Mouse (Mus musculus) adrenal gland, postnatal 10 days (tissue): Measurements from ENCODE around the gene Nfix. TPM values are rescaled to one million over a fixed set of nuclear protein-coding genes. Genes with fewer than 3 reads are reported as not detected.
"Not testable (repeated sequence)": the region's sequence is repeated elsewhere in the genome, so short reads cannot be mapped to it uniquely, and the experiment has no call there.

Experiments
- DNase-seq: peaks from one replicate; pipeline ENCODE4 v3.0.0; 2021; ENCODE audit warnings: mixed read lengths
- total RNA-seq, 2 experiments: library from RNA; stranded (reverse); gene quantifications; 2 replicates each; pipeline ENCODE4 v1.2.3; 2021

Gene Nfix
- total RNA-seq, 2 experiments from 2014 or later, result 145 to 200 TPM

DNA sequence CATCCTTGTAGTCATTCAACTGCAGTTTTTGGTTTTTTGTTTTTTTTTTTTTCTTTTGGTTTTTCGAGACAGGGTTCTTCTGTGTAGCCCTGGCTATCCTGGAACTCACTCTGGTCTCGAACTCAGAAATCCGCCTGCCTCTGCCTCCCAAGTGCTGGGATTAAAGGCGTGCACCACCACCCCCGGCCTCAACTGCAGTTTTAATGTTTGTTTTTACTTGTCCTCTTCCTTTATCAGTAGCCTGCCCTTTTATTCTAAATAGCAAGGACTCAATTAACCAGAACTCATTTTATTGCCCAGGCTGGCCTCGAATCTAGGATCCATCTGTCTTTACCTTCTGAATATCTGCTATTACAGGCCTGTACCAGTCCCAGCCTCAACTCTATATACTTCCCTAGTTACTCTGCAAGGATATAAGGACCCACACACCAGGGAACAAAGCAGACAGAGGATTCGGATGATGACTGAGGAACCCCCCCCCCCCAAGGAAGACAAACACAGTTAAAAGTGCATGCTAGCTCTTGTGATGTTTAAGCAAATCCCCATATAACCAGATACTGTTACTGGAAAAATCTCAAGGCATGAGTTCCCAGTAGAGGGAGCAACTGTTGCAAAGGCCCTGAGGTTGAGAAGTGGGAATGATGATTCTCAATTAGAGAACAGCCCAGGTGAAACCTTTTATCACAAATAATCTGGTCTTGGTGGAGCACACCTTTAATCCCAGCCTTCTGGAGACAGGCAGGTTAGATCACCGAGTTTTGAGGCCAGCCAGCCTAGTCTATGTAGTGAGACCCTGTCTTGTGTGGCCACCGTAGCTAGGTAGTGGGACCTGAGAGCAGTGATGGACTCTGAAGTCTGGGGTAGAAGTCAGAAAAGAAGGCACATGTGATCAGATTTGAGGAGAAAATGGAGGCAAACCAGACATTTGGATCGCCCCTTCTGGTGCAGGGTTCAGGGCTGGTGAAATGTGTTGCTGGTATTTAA, 32.9 kb upstream of the Nfix start:
- no peak for DNase-seq

GRCm38 (mm10) chr8:84832034-84832717, 32.0 kb upstream of the Nfix start:
- peak; percentile 92 for DNase-seq

GRCm38 (mm10) chr8:84831490-84831889, 31.3 kb upstream of the Nfix start, which contains the start of gene Gadd45gip1:
Gadd45gip1 (plus strand) TSS chr8:84831522.
- DNase-seq, result peak; percentile 54

GRCm38 (mm10) chr8:84826518-84826917, 26.4 kb upstream of the Nfix start:
- DNase-seq, result not testable (repeated sequence)

DNA sequence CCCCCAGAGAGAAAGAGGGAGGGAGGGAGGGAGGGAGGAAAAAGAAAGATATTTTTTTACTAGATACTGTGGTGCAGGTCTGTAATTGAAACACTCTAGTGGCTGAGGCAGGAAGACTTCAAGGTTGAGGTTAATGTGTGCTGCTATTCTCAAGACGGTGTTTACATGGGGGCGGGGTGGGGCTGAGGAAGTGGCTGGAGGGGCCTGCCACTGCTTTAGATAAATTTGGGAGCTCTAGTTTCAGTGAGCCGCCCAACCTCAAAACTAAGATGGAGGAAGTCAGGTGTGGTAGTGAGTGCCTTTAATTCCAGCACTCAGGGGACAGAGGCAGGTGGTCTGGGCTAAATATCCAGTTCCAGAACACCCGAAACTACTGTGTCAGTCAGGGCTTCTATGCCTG, 25.5 kb upstream of the Nfix start:
- no peak for DNase-seq

GRCm38 (mm10) chr8:84823653-84824052, 23.5 kb upstream of the Nfix start:
- DNase-seq, result peak; percentile 74

DNA sequence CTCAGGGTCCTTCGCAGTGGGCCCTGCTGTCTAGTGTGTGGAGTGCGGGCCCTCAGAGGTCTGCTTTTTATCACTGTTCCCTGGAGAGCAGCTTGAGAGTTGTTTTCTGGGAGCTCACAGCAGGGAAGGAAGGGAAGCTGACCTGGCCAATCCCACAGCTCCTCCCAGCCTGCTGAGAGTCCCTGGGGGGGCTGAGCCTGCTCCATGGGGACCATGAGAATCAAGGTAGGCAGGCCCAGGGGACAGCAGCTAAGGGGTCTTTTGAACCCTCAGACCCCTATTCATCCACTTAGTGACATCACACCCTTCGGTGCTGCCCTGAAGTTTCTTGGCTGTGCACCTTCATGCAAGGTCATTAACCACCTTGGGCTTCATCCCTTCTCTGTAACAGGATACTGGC, 22.6 kb upstream of the Nfix start, which contains the start of gene Dand5:
TSS of gene Dand5 (minus strand) at position 101 of the 400 bp plus-strand sequence.
- no peak for DNase-seq

- no peak for DNase-seq
These were observed 16.0 kb upstream of the Nfix start for GRCm38 (mm10) chr8:84816117-84816516.

DNA sequence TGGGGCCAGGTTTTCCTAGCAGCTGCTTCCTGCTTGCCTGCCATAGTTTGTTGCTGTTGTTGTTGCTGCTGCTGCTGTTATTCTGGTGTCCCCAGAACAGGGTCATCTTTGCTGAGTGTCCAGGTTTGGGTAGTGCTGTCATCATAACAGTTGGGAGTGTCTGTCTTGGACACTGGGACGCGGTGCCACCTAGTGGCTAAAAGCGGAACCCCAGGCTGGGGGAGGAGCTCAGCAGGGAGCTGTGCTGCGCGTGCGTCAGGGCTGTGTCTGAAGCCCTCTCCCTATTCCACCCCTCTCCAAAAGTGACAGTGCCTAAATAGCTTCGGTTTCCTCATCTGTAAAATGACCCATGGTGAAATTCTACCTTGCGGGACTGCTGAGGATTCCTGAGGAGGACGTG, 15.4 kb upstream of the Nfix start:
- peak; percentile 99 for DNase-seq

GRCm38 (mm10) chr8:84814555-84815441, 14.7 kb upstream of the Nfix start:
- DNase-seq, result peak; percentile 20

DNA sequence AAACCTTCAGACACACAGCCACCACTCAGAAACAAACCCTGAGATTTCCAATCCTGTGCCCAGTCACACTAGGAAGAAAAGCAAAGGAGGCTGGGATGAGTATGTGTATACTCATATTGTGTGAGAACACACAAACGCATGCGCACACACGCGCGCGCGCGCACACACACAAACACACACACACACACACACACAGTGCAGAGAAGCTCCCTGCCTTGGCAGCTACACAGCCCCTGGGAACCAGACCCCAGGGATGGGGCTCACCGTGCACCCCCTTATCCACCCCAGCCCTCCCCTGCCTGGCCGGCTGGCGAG, 14.1 kb upstream of the Nfix start:
- no peak for DNase-seq

GRCm38 (mm10) chr8:84813830-84814229, 13.7 kb upstream of the Nfix start:
- no peak for DNase-seq

DNA sequence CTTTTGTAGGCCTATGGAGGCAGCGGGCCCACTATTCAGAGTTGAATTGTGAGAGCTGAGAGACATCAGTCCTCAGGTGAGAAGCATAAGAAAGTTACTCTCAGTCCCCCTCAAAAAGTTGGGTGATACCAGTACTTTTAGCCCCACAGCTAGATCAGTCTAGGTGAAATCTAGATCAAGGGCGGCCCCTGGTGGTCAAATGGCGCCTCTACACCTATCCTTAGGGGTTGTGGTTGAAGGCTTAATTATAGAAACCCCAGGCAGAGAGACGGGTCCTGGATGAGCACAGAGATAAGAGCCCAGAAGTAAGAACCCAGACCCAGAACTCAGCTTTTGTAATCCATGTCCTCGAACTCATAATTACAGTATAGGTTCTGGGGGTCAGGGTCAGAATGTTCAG, 12.9 kb upstream of the Nfix start:
- DNase-seq, result peak; percentile 90

- DNase-seq, result no peak
These were observed 11.2 kb upstream of the Nfix start for GRCm38 (mm10) chr8:84811303-84811702.

DNA sequence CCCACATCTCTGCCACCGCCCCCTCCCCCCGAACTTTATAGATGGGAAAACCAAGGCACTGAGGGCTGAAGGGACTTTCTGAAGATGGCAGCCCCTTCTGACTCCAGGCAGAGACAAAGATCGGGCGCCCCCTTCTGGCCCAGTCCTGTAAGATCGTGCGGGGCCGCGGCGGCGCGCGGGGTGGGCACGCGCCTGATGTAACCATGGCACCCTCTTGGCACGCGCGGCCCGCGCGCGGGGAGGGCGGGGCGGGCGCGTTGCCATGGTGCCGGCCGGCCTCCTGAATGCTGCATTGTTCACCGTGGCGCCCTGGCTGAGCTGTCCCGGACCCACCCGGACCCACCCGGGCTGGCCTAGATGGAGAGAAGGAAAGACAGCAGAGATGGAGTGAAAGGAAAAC, 10.8 kb upstream of the Nfix start:
- DNase-seq, result peak; percentile 97

DNA sequence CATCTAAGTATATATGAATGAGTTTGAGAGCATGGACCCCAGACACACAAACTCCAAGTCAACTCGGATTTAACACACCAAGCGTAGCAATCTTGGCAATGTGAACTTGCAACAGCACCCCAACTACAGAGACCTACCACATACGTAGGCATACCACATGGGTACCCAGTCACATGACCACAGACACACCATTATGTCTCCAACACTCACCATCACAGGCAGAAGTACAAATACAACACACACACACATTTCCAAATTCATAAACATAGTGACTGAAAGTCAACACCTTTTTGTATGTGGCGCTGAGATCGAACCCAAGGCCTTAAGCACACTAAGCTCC, 9.8 kb upstream of the Nfix start:
- no peak for DNase-seq

- no peak for DNase-seq
These were observed 9.2 kb upstream of the Nfix start for GRCm38 (mm10) chr8:84809109-84809940.

DNA sequence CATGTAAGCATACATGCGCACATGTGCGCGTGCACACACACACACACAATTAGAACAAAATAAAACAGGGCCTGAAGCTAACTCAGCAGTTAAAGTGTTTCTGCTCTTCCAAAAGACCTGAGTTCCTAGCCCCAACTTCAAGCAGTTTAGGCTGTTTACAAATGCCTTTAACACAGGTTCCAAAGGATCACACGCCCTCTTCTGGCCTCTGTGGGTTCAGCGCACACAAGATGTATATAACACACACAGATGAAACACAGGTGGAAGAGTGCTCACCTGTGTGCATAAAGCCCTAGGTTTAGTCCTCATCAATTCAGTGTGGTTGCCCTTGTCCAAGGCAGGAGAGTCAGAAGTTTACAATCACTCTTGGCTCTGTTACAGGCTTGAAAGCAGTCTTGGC, 5.9 kb upstream of the Nfix start:
- no peak for DNase-seq

GRCm38 (mm10) chr8:84799136-84799931, 810 bp downstream of the Nfix start:
- peak; percentile 81 for DNase-seq

- DNase-seq, result no peak
These were observed 1.6 kb downstream of the Nfix start for GRCm38 (mm10) chr8:84798446-84799135.
